Mouse (Mus musculus) liver, postnatal 0 days (tissue): ENCODE measurements around the gene Prkag2.

Experiments
- CTCF ChIP-seq: sonication (generic); IDR thresholded peaks from 2 replicates; pipeline ENCODE4 v1.5.1; 2016; ENCODE audit warnings: antibody characterized with exemption, low read depth
- EP300 ChIP-seq: IDR thresholded peaks from 2 replicates; pipeline ENCODE4 v1.6.1; 2016; ENCODE audit warnings: antibody characterized with exemption, low read depth, mild to moderate bottlenecking

GRCm38 (mm10) chr5:25001391-25001794, 99.0 kb downstream of the Prkag2 start:
- no peak for TF ChIP-seq CTCF
- peak; percentile 32; the same call in 1 of the 2 replicates for TF ChIP-seq EP300
